ENCODE assay signal across 16 mouse cellular contexts in the genomic region with DNA sequence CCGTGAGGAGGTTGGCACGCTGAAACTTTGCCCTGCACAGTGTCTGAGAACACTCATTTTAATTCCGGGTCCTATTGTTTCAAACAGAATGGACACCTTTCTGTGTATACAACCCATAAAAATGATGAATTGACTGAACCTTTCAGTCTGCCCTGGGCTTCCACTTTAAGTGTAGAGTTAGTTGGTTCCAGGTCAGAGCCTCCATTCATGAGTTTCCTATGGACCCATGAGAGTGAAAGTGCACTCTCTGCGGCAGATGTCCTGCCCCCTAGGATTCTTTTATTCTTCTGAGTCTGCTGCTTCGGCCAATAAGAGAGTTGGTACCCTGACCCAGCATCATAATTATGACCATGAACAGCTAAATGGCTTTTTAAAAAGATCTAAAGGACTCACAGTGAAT.
"Had no signal": no experiment of that assay in that cellular context is flagged by ENCODE, and none has a peak within 500 bp of the region (broad histone marks: within the 10 kb centered on the region; RNA-seq: fewer than 3 reads in every experiment).

No protein-coding gene starts in this region.

- ATAC-seq: lung, postnatal 0 days; midbrain, embryonic 16.5 days had no signal

- H3K9ac ChIP-seq: liver, embryonic 15.5 days; midbrain, embryonic 12.5 days; neural tube, embryonic 12.5 days had no signal

- H3K4me3 ChIP-seq: left cerebral cortex, adult 2 months; limb, embryonic 10.5 days; liver, embryonic 15.5 days; midbrain, embryonic 12.5 days; neural tube, embryonic 12.5 days had no signal

- H3K27ac ChIP-seq: left cerebral cortex, adult 2 months; limb, embryonic 10.5 days; liver, embryonic 15.5 days; midbrain, embryonic 12.5 days; neural tube, embryonic 12.5 days had no signal

- H3K27me3 ChIP-seq: liver, embryonic 15.5 days; midbrain, embryonic 12.5 days; neural tube, embryonic 12.5 days had no signal

- DNase-seq: kidney, adult 11 months; kidney, postnatal 10 days; kidney, postnatal 4 days; lung, adult 2 months; lung, postnatal 4 days; right cerebral cortex, postnatal 14 days; thymus, adult 18-20 months; thymus, postnatal 25 days had no signal

- H3K4me2 ChIP-seq: liver, embryonic 11.5 days; liver, embryonic 15.5 days; midbrain, embryonic 12.5 days; neural tube, embryonic 12.5 days had no signal

- H3K9me3 ChIP-seq: limb, embryonic 10.5 days; liver, embryonic 15.5 days; midbrain, embryonic 12.5 days; neural tube, embryonic 12.5 days had no signal

- H3K36me3 ChIP-seq: limb, embryonic 10.5 days; liver, embryonic 15.5 days; midbrain, embryonic 12.5 days; neural tube, embryonic 12.5 days had no signal
